Mouse (Mus musculus) myocyte (in vitro differentiated cells): ENCODE measurements around the gene Dlk2.

ENCODE experiments used
- E2F4 ChIP-seq: IDR thresholded peaks from one replicate; pipeline ENCODE4 v1.6.1; 2011; ENCODE audit warnings: mild to moderate bottlenecking, control low read depth, moderate library complexity; ENCODE audit not compliant: insufficient read depth
- MAX ChIP-seq: IDR thresholded peaks from one replicate; pipeline ENCODE4 v1.6.1; 2011; ENCODE audit warnings: low read depth, mild to moderate bottlenecking, control low read depth
- MYOD1 ChIP-seq, 3 experiments: IDR thresholded peaks; one replicate each; pipeline ENCODE4 v1.6.1; 2011; ENCODE audit warnings: control low read depth in 2 of 3, low read depth in 2 of 3, mild to moderate bottlenecking in 2 of 3, moderate library complexity in 1 of 3; ENCODE audit not compliant: insufficient read length in 2 of 3, control insufficient read depth in 1 of 3
- MYOG ChIP-seq, 3 experiments: IDR thresholded peaks; one replicate each; pipeline ENCODE4 v1.6.1; 2011; ENCODE audit warnings: control low read depth in 2 of 3, low read depth in 2 of 3, mild to moderate bottlenecking in 2 of 3; ENCODE audit not compliant: insufficient read length in 2 of 3, control insufficient read depth in 1 of 3, insufficient read depth in 1 of 3
- POLR2A ChIP-seq: IDR thresholded peaks from one replicate; pipeline ENCODE4 v1.6.1; 2011; ENCODE audit warnings: low read depth, mild to moderate bottlenecking, control low read depth, moderate library complexity; ENCODE audit not compliant: insufficient read length
- REST ChIP-seq: IDR thresholded peaks from one replicate; pipeline ENCODE4 v1.6.1; 2011; ENCODE audit warnings: mild to moderate bottlenecking, control low read depth, moderate library complexity; ENCODE audit not compliant: insufficient read depth, insufficient read length
- TCF12 ChIP-seq: IDR thresholded peaks from one replicate; pipeline ENCODE4 v1.6.1; 2011; ENCODE audit warnings: mild to moderate bottlenecking, control low read depth; ENCODE audit not compliant: poor library complexity, insufficient read depth, severe bottlenecking
- TCF3 ChIP-seq: IDR thresholded peaks from one replicate; pipeline ENCODE4 v1.6.1; 2011; ENCODE audit warnings: low read depth, control low read depth; ENCODE audit not compliant: insufficient read length
- USF1 ChIP-seq: IDR thresholded peaks from one replicate; pipeline ENCODE4 v1.6.1; 2011; ENCODE audit warnings: low read depth, mild to moderate bottlenecking, control low read depth, moderate library complexity

- TF ChIP-seq POLR2A (no peak), MAX (no peak), MYOD1 (IDR thresholded peaks at IDR 0.05; ENCODE audit: control insufficient read depth in 1 of 3, insufficient read length in 2 of 3, low read depth in 2 of 3) (peak; percentile 72 to 94 (median 85)), USF1 (no peak), REST (no peak), E2F4 (no peak), TCF12 (peak; percentile 6), TCF3 (no peak), MYOG (IDR thresholded peaks at IDR 0.05; ENCODE audit: control insufficient read depth in 1 of 3, insufficient read depth in 1 of 3, insufficient read length in 2 of 3, low read depth in 2 of 3) (peak in 2 of 3 experiments; percentile 60 to 75)
Measured at GRCm38 (mm10) chr17:46284653-46285052, 12.6 kb upstream of the Dlk2 start.
